In genomic region chr6:124678769-124679168, GRCm38 (mm10) we compare ENCODE assay signal across 27 mouse cellular contexts. TPM values are rescaled to one million over a fixed set of nuclear protein-coding genes. Genes with fewer than 3 reads are reported as not detected.
DNase-seq lines count a peak whose midpoint lies in the region; ATAC-seq and TF ChIP-seq lines count a peak whose summit lies in the region.
"Had no signal": no experiment of that assay in that cellular context is flagged by ENCODE, and none has a peak within 500 bp of the region (broad histone marks: within the 10 kb centered on the region; RNA-seq: fewer than 3 reads in every experiment).

No protein-coding gene starts in this region.

- no peak overlapping the region for H3K9ac ChIP-seq in intestine, embryonic 15.5 days
- H3K9ac ChIP-seq: embryonic facial prominence, embryonic 13.5 days; forebrain, embryonic 12.5 days; forebrain, embryonic 15.5 days; heart, embryonic 13.5 days; hindbrain, embryonic 14.5 days had no signal

- TF ChIP-seq POLR2A in kidney, adult 2 months (IDR thresholded peaks at IDR 0.05; ENCODE audit: low read depth, low read length) = no peak
- no peak for TF ChIP-seq POLR2A in small intestine, adult 2 months (IDR thresholded peaks at IDR 0.05; ENCODE audit: low read depth, low read length)

- H3K4me1 ChIP-seq in kidney, adult 2 months (ENCODE audit: control insufficient read depth, insufficient read depth, low read length) = peaks cover 19% of the 10 kb centered on the region
- peaks cover 14% of the 10 kb centered on the region for H3K4me1 ChIP-seq in intestine, embryonic 15.5 days (replicated peaks)
- peaks cover 29% of the 10 kb centered on the region for H3K4me1 ChIP-seq in small intestine, adult 2 months (ENCODE audit: control insufficient read depth, insufficient read depth, insufficient read length, low read length)
- H3K4me1 ChIP-seq: embryonic facial prominence, embryonic 10.5 days; embryonic facial prominence, embryonic 13.5 days; forebrain, embryonic 12.5 days; forebrain, embryonic 15.5 days had no signal

- no peaks in the 10 kb centered on the region for H3K9me3 ChIP-seq in intestine, embryonic 15.5 days
- H3K9me3 ChIP-seq: embryonic facial prominence, embryonic 10.5 days; embryonic facial prominence, embryonic 13.5 days; forebrain, embryonic 12.5 days; forebrain, embryonic 15.5 days; heart, embryonic 10.5 days; heart, embryonic 13.5 days had no signal

- peak; percentile 86 for ATAC-seq in intestine, embryonic 15.5 days
- ATAC-seq: activated CD4-positive, CD25-positive, alpha-beta regulatory T cell, adult 4 months; forebrain, embryonic 15.5 days had no signal

- H3K4me3 ChIP-seq in kidney, adult 2 months (ENCODE audit: insufficient read depth, low read depth, low read length) = no peak overlapping the region
- no peak overlapping the region for H3K4me3 ChIP-seq in intestine, embryonic 15.5 days (replicated peaks)
- no peak overlapping the region; the same call in 1 of the 2 replicates for H3K4me3 ChIP-seq in small intestine, adult 2 months (ENCODE audit: low read depth, low read length)
- H3K4me3 ChIP-seq: embryonic facial prominence, embryonic 10.5 days; embryonic facial prominence, embryonic 13.5 days; erythroblast, embryonic 14.5 days; forebrain, embryonic 12.5 days; forebrain, embryonic 15.5 days; heart, adult 2 months; heart, embryonic 10.5 days; heart, embryonic 13.5 days had no signal

- no peak for TF ChIP-seq CTCF in kidney, adult 2 months (conservative IDR thresholded peaks at IDR 0.05; ENCODE audit: insufficient read depth, insufficient read length, low read depth, low read length)
- no peak for TF ChIP-seq CTCF in small intestine, adult 2 months (IDR thresholded peaks at IDR 0.05; ENCODE audit: extremely low read depth, insufficient read length, insufficient replicate concordance, low read depth, low read length)

- 83% methylated on average over 7 of the region's 7 CpGs for WGBS in kidney, adult 2 months
- 68% methylated on average over 7 of the region's 7 CpGs for WGBS in intestine, embryonic 15.5 days
- 24% methylated on average over 7 of the region's 7 CpGs for WGBS in small intestine, adult 2 months

- H3K27ac ChIP-seq in kidney, adult 2 months (ENCODE audit: insufficient read depth, low read depth, low read length) = no peak overlapping the region
- H3K27ac ChIP-seq in intestine, embryonic 15.5 days = peak overlapping the region; percentile 40; the same call in 1 of the 2 replicates
- peak overlapping the region; percentile 97 for H3K27ac ChIP-seq in small intestine, adult 2 months (ENCODE audit: insufficient read depth, low read depth, low read length)
- H3K27ac ChIP-seq: embryonic facial prominence, embryonic 10.5 days; embryonic facial prominence, embryonic 13.5 days; forebrain, embryonic 12.5 days; forebrain, embryonic 15.5 days; heart, adult 2 months; heart, embryonic 10.5 days; heart, embryonic 13.5 days; hindbrain, embryonic 14.5 days had no signal

- no peaks in the 10 kb centered on the region for H3K27me3 ChIP-seq in kidney, adult 2 months (replicated peaks; ENCODE audit: control insufficient read depth, insufficient read depth, low read length)
- H3K27me3 ChIP-seq in intestine, embryonic 15.5 days (replicated peaks) = no peaks in the 10 kb centered on the region
- no peaks in the 10 kb centered on the region for H3K27me3 ChIP-seq in small intestine, adult 2 months (ENCODE audit: control insufficient read depth, insufficient read depth, low read length)
- H3K27me3 ChIP-seq: embryonic facial prominence, embryonic 13.5 days; forebrain, embryonic 12.5 days; forebrain, embryonic 15.5 days; heart, embryonic 13.5 days had no signal

- DNase-seq in kidney, adult 2 months = peak; percentile 28
- no peak for DNase-seq in kidney, postnatal 25 days
- peak; percentile 65 for DNase-seq in yolk sac, embryonic 10.5 days (ENCODE audit: low spot score)
- no peak for DNase-seq in cerebellum, adult 8-10 months
- DNase-seq in thymus, postnatal 36 days = no peak
- DNase-seq: adrenal gland, adult 8-10 months; adrenal gland, postnatal 25 days; cerebellum, adult 11-12 months; cerebellum, adult 9-10 months; cerebellum, postnatal 14 days; embryo, embryonic 11 days; gastrocnemius, postnatal 25 days; heart, adult 2 months; heart, postnatal 14 days; heart, postnatal 4 days had no signal

- no peaks in the 10 kb centered on the region for H3K36me3 ChIP-seq in kidney, adult 2 months (ENCODE audit: control insufficient read depth, insufficient read depth, low read length)
- 0 out of 2 replicates have a peak, but pooled peaks cover 3% of the 10 kb centered on the region for H3K36me3 ChIP-seq in intestine, embryonic 15.5 days
- H3K36me3 ChIP-seq in small intestine, adult 2 months (ENCODE audit: control insufficient read depth, insufficient read depth, low read length) = peaks cover 9% of the 10 kb centered on the region
- H3K36me3 ChIP-seq: forebrain, embryonic 12.5 days; forebrain, embryonic 15.5 days had no signal

- H3K4me2 ChIP-seq in intestine, embryonic 15.5 days (replicated peaks) = no peak overlapping the region
- H3K4me2 ChIP-seq: embryonic facial prominence, embryonic 13.5 days; forebrain, embryonic 12.5 days; forebrain, embryonic 15.5 days; heart, embryonic 13.5 days; hindbrain, embryonic 14.5 days had no signal

RNA-seq across cellular contexts. Expression of gene Lpcat3, which starts 15.9 kb away (rescaled TPM):
- 215 and 231 TPM in 2 replicates for polyA plus RNA-seq in kidney, adult 2 months (2012; rRNA removed)
- polyA plus RNA-seq in intestine, embryonic 15.5 days (2015; fragmentation: Nextera tagmentation; extraction: Ambion mirVana) = 134 and 145 TPM in 2 replicates
- 127 and 323 TPM in 2 replicates for polyA plus RNA-seq in small intestine, adult 2 months (2012; rRNA removed)

RNA-seq across cellular contexts. Expression of gene Emg1, which starts 33.2 kb away (rescaled TPM):
- 50.5 and 67.4 TPM in 2 replicates for polyA plus RNA-seq in kidney, adult 2 months (2012; rRNA removed)
- 225 and 231 TPM in 2 replicates for polyA plus RNA-seq in intestine, embryonic 15.5 days (2015; fragmentation: Nextera tagmentation; extraction: Ambion mirVana)
- 26.8 and 34.9 TPM in 2 replicates for polyA plus RNA-seq in small intestine, adult 2 months (2012; rRNA removed)

RNA-seq across cellular contexts. Expression of gene Phb2, which starts 33.4 kb away (rescaled TPM):
- polyA plus RNA-seq in kidney, adult 2 months (2012; rRNA removed) = 181 and 193 TPM in 2 replicates
- polyA plus RNA-seq in intestine, embryonic 15.5 days (2015; fragmentation: Nextera tagmentation; extraction: Ambion mirVana) = 497 and 503 TPM in 2 replicates
- polyA plus RNA-seq in small intestine, adult 2 months (2012; rRNA removed) = 87.7 and 122 TPM in 2 replicates

RNA-seq across cellular contexts. Expression of gene C1s2, which starts 42.9 kb away (rescaled TPM):
- 0.18 and 0.20 TPM in 2 replicates for polyA plus RNA-seq in kidney, adult 2 months (2012; rRNA removed)
- not detected in 2 replicates for polyA plus RNA-seq in intestine, embryonic 15.5 days (2015; fragmentation: Nextera tagmentation; extraction: Ambion mirVana)
- polyA plus RNA-seq in small intestine, adult 2 months (2012; rRNA removed) = not detected in 2 replicates
- polyA plus RNA-seq: activated CD4-positive, CD25-positive, alpha-beta regulatory T cell, adult 4 months; embryonic facial prominence, embryonic 10.5 days; embryonic facial prominence, embryonic 13.5 days; erythroblast, embryonic 14.5 days; heart, adult 2 months; heart, embryonic 10.5 days; heart, embryonic 13.5 days; hindbrain, embryonic 11.5 days had no signal

RNA-seq across cellular contexts. Expression of gene Ptpn6, which starts 59.7 kb away (rescaled TPM):
- polyA plus RNA-seq in kidney, adult 2 months (2012; rRNA removed) = 21.5 and 31.7 TPM in 2 replicates
- polyA plus RNA-seq in intestine, embryonic 15.5 days (2015; fragmentation: Nextera tagmentation; extraction: Ambion mirVana) = 16.7 and 17.7 TPM in 2 replicates
- 23.0 and 41.0 TPM in 2 replicates for polyA plus RNA-seq in small intestine, adult 2 months (2012; rRNA removed)

Comparison
In these comparisons a context has a peak if more than half of its experiments do, and no peak if none do; other contexts are left out.
1. DNase-seq: peak in kidney, adult 2 months (single experiment) and yolk sac, embryonic 10.5 days (single experiment); none in kidney, postnatal 25 days (0 of 2), cerebellum, adult 8-10 months (single experiment) and thymus, postnatal 36 days (0 of 2).